Mouse (Mus musculus) midbrain, embryonic 15.5 days (tissue): ENCODE results near the gene Ctla2b. TPM values are rescaled to one million over a fixed set of nuclear protein-coding genes. Genes with fewer than 3 reads are reported as not detected.

Experiments
- polyA plus RNA-seq: library from polyadenylated mRNA; unstranded; fragments of >200 nt; fragmentation: Nextera tagmentation; extraction: Ambion mirVana; gene quantifications from 2 replicates; pipeline ENCODE4 v1.2.1, GENCODE M21; 2015

Ctla2b gene
- polyA plus RNA-seq, 1 experiment from 2014 or later: 2.0 TPM

Other genes starting within 250 kb of the Ctla2b start
- gene BC051665, start 111.1 kb downstream of the Ctla2b start, polyA plus RNA-seq: not detected in 2 replicates
- not detected in 2 replicates for gene Ctsll3, start 94.6 kb downstream of the Ctla2b start, polyA plus RNA-seq
- gene 4930486L24Rik, start 33.0 kb downstream of the Ctla2b start, polyA plus RNA-seq: 0.12 TPM in 1 of 2 replicates, not detected in the other
- 0.28 TPM in 1 of 2 replicates, not detected in the other for gene Gm49392, start 553 bp downstream of the Ctla2b start, polyA plus RNA-seq
- gene Tpbpb, start 7.4 kb upstream of the Ctla2b start, polyA plus RNA-seq: not detected in 2 replicates
- gene Gm49393, start 38.1 kb upstream of the Ctla2b start, polyA plus RNA-seq: not detected in 2 replicates
- gene Gm49391, start 39.1 kb upstream of the Ctla2b start, polyA plus RNA-seq: 0.19 and 1.4 TPM in 2 replicates
- 15.6 and 15.8 TPM in 2 replicates for gene Ctla2a, start 39.2 kb upstream of the Ctla2b start, polyA plus RNA-seq
- gene Tpbpa, start 44.5 kb upstream of the Ctla2b start, polyA plus RNA-seq: not detected in 2 replicates
- gene Ctsj, start 108.5 kb upstream of the Ctla2b start, polyA plus RNA-seq: not detected in 2 replicates
- not detected in 2 replicates for gene Ctsq, start 143.2 kb upstream of the Ctla2b start, polyA plus RNA-seq